Comparison of ENCODE assay signal across 12 mouse cellular contexts in the genomic region with DNA sequence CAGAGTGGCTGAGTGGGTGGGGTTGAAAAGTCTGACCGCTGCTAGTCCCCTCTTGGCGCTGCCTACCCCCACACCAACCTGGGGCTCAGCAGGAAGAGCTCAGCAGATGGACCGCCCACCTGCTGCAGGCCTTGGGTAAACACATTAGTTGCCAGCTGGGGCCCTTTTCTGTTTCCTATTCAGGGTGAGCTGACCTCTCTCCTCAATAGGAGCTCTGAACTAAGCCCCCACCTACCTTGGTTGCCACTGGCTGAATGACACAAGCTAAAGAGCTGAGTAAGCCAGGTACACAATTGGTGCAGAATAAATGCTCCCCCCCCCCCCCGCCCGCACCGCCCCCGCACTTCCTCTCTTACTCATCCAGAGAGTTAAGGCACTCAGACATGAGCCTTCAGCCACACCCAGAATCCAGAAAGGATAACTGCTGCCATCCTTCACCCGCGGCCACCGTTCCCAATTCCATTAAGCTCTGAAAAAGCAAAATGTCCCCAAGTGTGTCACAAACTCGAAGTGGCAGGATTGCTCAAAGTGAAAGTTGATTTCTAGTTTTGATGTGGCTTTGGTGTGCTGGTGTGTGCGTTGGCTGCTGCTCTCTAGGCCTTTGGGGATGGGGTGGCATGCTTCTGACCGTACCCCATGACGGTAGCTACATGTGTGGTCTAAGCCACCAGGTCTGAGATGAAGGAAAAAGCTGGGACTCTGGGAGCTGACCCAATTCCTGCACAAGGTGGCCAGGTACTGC. TPM values are rescaled to one million over a fixed set of nuclear protein-coding genes. Genes with fewer than 3 reads are reported as not detected.
DNase-seq lines count a peak whose midpoint lies in the region; ATAC-seq and TF ChIP-seq lines count a peak whose summit lies in the region.
"Had no signal": no experiment of that assay in that cellular context is flagged by ENCODE, and none has a peak within 500 bp of the region (broad histone marks: within the 10 kb centered on the region; RNA-seq: fewer than 3 reads in every experiment).

No protein-coding gene starts in this region.

- H3K4me2 ChIP-seq in intestine, embryonic 14.5 days (ENCODE audit: low read length) = no peak overlapping the region
- H3K4me2 ChIP-seq in intestine, postnatal 0 days (replicated peaks; ENCODE audit: low read depth) = no peak overlapping the region
- H3K4me2 ChIP-seq in liver, embryonic 16.5 days (ENCODE audit: low read depth, low read length) = no peak overlapping the region

- no peak overlapping the region for H3K4me3 ChIP-seq in intestine, embryonic 14.5 days (ENCODE audit: low read depth, low read length)
- no peak overlapping the region for H3K4me3 ChIP-seq in intestine, postnatal 0 days (ENCODE audit: low read depth, low read length)
- H3K4me3 ChIP-seq in liver, embryonic 16.5 days (ENCODE audit: low read depth, low read length) = no peak overlapping the region
- H3K4me3 ChIP-seq: gastrocnemius, adult 2 months had no signal

- H3K4me1 ChIP-seq in intestine, embryonic 14.5 days (replicated peaks; ENCODE audit: control insufficient read depth, insufficient read depth, low read length) = peaks cover 14% of the 10 kb centered on the region; the same call in 1 of the 2 replicates
- no peaks in the 10 kb centered on the region for H3K4me1 ChIP-seq in intestine, postnatal 0 days (replicated peaks; ENCODE audit: control insufficient read depth, insufficient read depth, low read length)
- H3K4me1 ChIP-seq in liver, embryonic 16.5 days (ENCODE audit: control insufficient read depth, low read depth, low read length) = no peaks in the 10 kb centered on the region; the same call in 1 of the 2 replicates

- H3K9me3 ChIP-seq in intestine, embryonic 14.5 days (ENCODE audit: control insufficient read depth, low read length) = no peaks in the 10 kb centered on the region
- no peaks in the 10 kb centered on the region for H3K9me3 ChIP-seq in intestine, postnatal 0 days (ENCODE audit: control insufficient read depth)
- H3K9me3 ChIP-seq in liver, embryonic 16.5 days (replicated peaks; ENCODE audit: control insufficient read depth, low read length) = no peaks in the 10 kb centered on the region

- H3K36me3 ChIP-seq in intestine, embryonic 14.5 days (ENCODE audit: control insufficient read depth, insufficient read depth, low read length) = no peaks in the 10 kb centered on the region
- no peaks in the 10 kb centered on the region for H3K36me3 ChIP-seq in intestine, postnatal 0 days (ENCODE audit: control insufficient read depth, insufficient read depth)
- no peaks in the 10 kb centered on the region for H3K36me3 ChIP-seq in liver, embryonic 16.5 days (ENCODE audit: control insufficient read depth, insufficient read depth)

- WGBS in intestine, embryonic 14.5 days = 32% methylated on average over 14 of the region's 14 CpGs
- WGBS in intestine, postnatal 0 days = 29% methylated on average over 14 of the region's 14 CpGs
- WGBS in liver, embryonic 16.5 days (ENCODE audit: insufficient replicate concordance) = 21% methylated on average over 14 of the region's 14 CpGs

- no peak overlapping the region for H3K9ac ChIP-seq in intestine, embryonic 14.5 days (ENCODE audit: low read length)
- no peak overlapping the region for H3K9ac ChIP-seq in intestine, postnatal 0 days (ENCODE audit: low read depth, low read length)
- no peak overlapping the region for H3K9ac ChIP-seq in liver, embryonic 16.5 days (ENCODE audit: low read depth, low read length)

- no peaks in the 10 kb centered on the region for H3K27me3 ChIP-seq in intestine, embryonic 14.5 days (replicated peaks; ENCODE audit: control insufficient read depth, insufficient read depth, low read length)
- H3K27me3 ChIP-seq in intestine, postnatal 0 days (replicated peaks; ENCODE audit: control insufficient read depth, insufficient read depth, low read length) = no peaks in the 10 kb centered on the region
- H3K27me3 ChIP-seq in liver, embryonic 16.5 days (ENCODE audit: control insufficient read depth, insufficient read depth, low read depth, low read length) = no peaks in the 10 kb centered on the region

- DNase-seq in intestine, embryonic 14.5 days (ENCODE audit: low spot score) = no peak
- peak; percentile 76 for DNase-seq in CD4-positive helper T cell, adult 2 months (ENCODE audit: low read depth, low spot score)
- DNase-seq in cerebellum, adult 9-11 months = peak; percentile 84
- no peak for DNase-seq in testis, postnatal 10 days (ENCODE audit: low spot score)
- DNase-seq in layer of hippocampus, adult 18-20 months (ENCODE audit: low spot score in 2 of 2) = no peak
- no peak for DNase-seq in heart, adult 18-20 months
- DNase-seq: gastrocnemius, adult 2 months; kidney, postnatal 10 days; lung, adult 2 months had no signal

- H3K27ac ChIP-seq in intestine, embryonic 14.5 days (ENCODE audit: low read depth) = no peak overlapping the region
- no peak overlapping the region for H3K27ac ChIP-seq in intestine, postnatal 0 days (ENCODE audit: low read depth, low read length)
- no peak overlapping the region for H3K27ac ChIP-seq in liver, embryonic 16.5 days (ENCODE audit: low read length)
- H3K27ac ChIP-seq: gastrocnemius, adult 2 months had no signal

- no peak for TF ChIP-seq CTCF in intestine, postnatal 0 days (IDR thresholded peaks at IDR 0.05; ENCODE audit: low read depth)

- ATAC-seq in intestine, embryonic 14.5 days (replicated peaks; ENCODE audit: low FRiP score, low TSS enrichment, low read depth) = peak; percentile 24
- no peak for ATAC-seq in intestine, postnatal 0 days
- peak; percentile 66 for ATAC-seq in liver, embryonic 16.5 days (ENCODE audit: low read depth)

RNA-seq across cellular contexts. Expression of gene Gpr142, which starts 9.1 kb away (rescaled TPM):
- 0.16 TPM in 1 of 2 replicates, not detected in the other for polyA plus RNA-seq in intestine, embryonic 14.5 days (2014; fragmentation: Nextera tagmentation; extraction: Ambion mirVana)
- polyA plus RNA-seq in intestine, postnatal 0 days (2015; fragmentation: Nextera tagmentation; extraction: Ambion mirVana) = not detected in 2 replicates
- polyA plus RNA-seq in liver, embryonic 16.5 days (2015; fragmentation: Nextera tagmentation; extraction: Ambion mirVana) = not detected in 2 replicates
- not detected for total RNA-seq in layer of hippocampus, adult 18-20 months (2021)
- total RNA-seq in heart, adult 18-20 months (2021) = not detected
- total RNA-seq: gastrocnemius, adult 2 months; MEL had no signal
- polyA plus RNA-seq: lung, adult 2 months had no signal

RNA-seq across cellular contexts. Expression of gene Btbd17, which starts 12.1 kb away (rescaled TPM):
- polyA plus RNA-seq in intestine, embryonic 14.5 days (2014; fragmentation: Nextera tagmentation; extraction: Ambion mirVana) = 1.2 and 2.9 TPM in 2 replicates
- polyA plus RNA-seq in intestine, postnatal 0 days (2015; fragmentation: Nextera tagmentation; extraction: Ambion mirVana) = 0.14 and 0.20 TPM in 2 replicates
- polyA plus RNA-seq in liver, embryonic 16.5 days (2015; fragmentation: Nextera tagmentation; extraction: Ambion mirVana) = not detected in 2 replicates
- 10 to 100 TPM; 18.7 to 23.2 TPM for total RNA-seq in layer of hippocampus, adult 18-20 months (2021)
- not detected for total RNA-seq in heart, adult 18-20 months (2021)
- total RNA-seq: gastrocnemius, adult 2 months; MEL had no signal

RNA-seq across cellular contexts. Expression of gene Kif19a, which starts 42.7 kb away (rescaled TPM):
- polyA plus RNA-seq in intestine, embryonic 14.5 days (2014; fragmentation: Nextera tagmentation; extraction: Ambion mirVana) = 0.27 and 1.2 TPM in 2 replicates
- 0.21 and 0.67 TPM in 2 replicates for polyA plus RNA-seq in intestine, postnatal 0 days (2015; fragmentation: Nextera tagmentation; extraction: Ambion mirVana)
- 0.09 and 0.17 TPM in 2 replicates for polyA plus RNA-seq in liver, embryonic 16.5 days (2015; fragmentation: Nextera tagmentation; extraction: Ambion mirVana)
- total RNA-seq in layer of hippocampus, adult 18-20 months (2021) = 1 to 10 TPM; 3.0 to 3.1 TPM
- total RNA-seq in heart, adult 18-20 months (2021) = 1 to 10 TPM in 1 of 2 experiments, under 1 TPM in 1; 0.42 to 1.3 TPM
- total RNA-seq: MEL had no signal

RNA-seq across cellular contexts. Expression of gene Gprc5c, which starts 43.1 kb away (rescaled TPM):
- 21.8 and 23.6 TPM in 2 replicates for polyA plus RNA-seq in intestine, embryonic 14.5 days (2014; fragmentation: Nextera tagmentation; extraction: Ambion mirVana)
- 2.3 and 2.8 TPM in 2 replicates for polyA plus RNA-seq in intestine, postnatal 0 days (2015; fragmentation: Nextera tagmentation; extraction: Ambion mirVana)
- polyA plus RNA-seq in liver, embryonic 16.5 days (2015; fragmentation: Nextera tagmentation; extraction: Ambion mirVana) = 19.5 and 20.2 TPM in 2 replicates
- total RNA-seq in layer of hippocampus, adult 18-20 months (2021) = 1 to 10 TPM; 3.3 to 3.7 TPM
- total RNA-seq in heart, adult 18-20 months (2021) = 1 to 10 TPM; 5.1 to 7.5 TPM
- total RNA-seq: MEL had no signal

Comparison
In these comparisons a context has a peak if more than half of its experiments do, and no peak if none do; other contexts are left out.
1. DNase-seq: peak in CD4-positive helper T cell, adult 2 months (single experiment) and cerebellum, adult 9-11 months (single experiment); none in intestine, embryonic 14.5 days (single experiment), testis, postnatal 10 days (single experiment), layer of hippocampus, adult 18-20 months (0 of 2) and heart, adult 18-20 months (0 of 2).